Mouse (Mus musculus) heart, embryonic 14.5 days (tissue): ENCODE data around the gene Snap91. TPM values are rescaled to one million over a fixed set of nuclear protein-coding genes. Genes with fewer than 3 reads are reported as not detected.

Source experiments
- ATAC-seq: fragments of 200-750 bp; cut with Nextera tagmentation; 2 replicates; pipeline ENCODE4 v1.8.0; 2017; ENCODE audit warnings: low read depth, moderate TSS enrichment; ENCODE audit not compliant: insufficient number of reproducible peaks, insufficient read depth, low FRiP score
- H3K27ac ChIP-seq, 2 experiments: fragments of 200-500 bp in 1 of 2; fragments of 300-500 bp in 1 of 2; sonication (generic) in 1 of 2; replicated peaks in 1 of 2; 2 replicates each; pipeline ENCODE4 v1.5.1; 2012 to 2014; ENCODE audit warnings: low read depth in 2 of 2, low read length in 2 of 2, control low read depth in 1 of 2, mild to moderate bottlenecking in 1 of 2, mixed read lengths in 1 of 2; ENCODE audit not compliant: control insufficient read depth in 1 of 2, insufficient read depth in 1 of 2
- H3K27me3 ChIP-seq: fragments of 300-500 bp; sonication (generic); 2 replicates; pipeline ENCODE4 v1.6.1; 2014; ENCODE audit warnings: mild to moderate bottlenecking, low read length, control low read depth; ENCODE audit not compliant: control insufficient read depth, insufficient read depth
- H3K36me3 ChIP-seq: fragments of 300-500 bp; sonication (generic); 2 replicates; pipeline ENCODE4 v1.6.1; 2014; ENCODE audit warnings: mild to moderate bottlenecking, control low read depth, low read length, mixed read lengths; ENCODE audit not compliant: control insufficient read depth, insufficient read depth
- H3K4me1 ChIP-seq, 2 experiments: fragments of 200-500 bp in 1 of 2; fragments of 300-500 bp in 1 of 2; sonication (generic) in 1 of 2; 2 replicates each; pipeline ENCODE4 v1.6.1; 2012 to 2014; ENCODE audit warnings: low read length in 2 of 2, control low read depth in 1 of 2, mixed read lengths in 1 of 2; ENCODE audit not compliant: control insufficient read depth in 2 of 2, insufficient read depth in 2 of 2
- H3K4me2 ChIP-seq: fragments of 300-500 bp; sonication (generic); 2 replicates; pipeline ENCODE4 v1.6.1; 2014; ENCODE audit warnings: mild to moderate bottlenecking, low read length
- H3K4me3 ChIP-seq, 2 experiments: fragments of 200-500 bp in 1 of 2; fragments of 300-500 bp in 1 of 2; sonication (generic) in 1 of 2; 2 replicates each; pipeline ENCODE4 v1.5.1; 2012 to 2014; ENCODE audit warnings: low read length in 2 of 2, mild to moderate bottlenecking in 2 of 2, control low read depth in 1 of 2, low read depth in 1 of 2, moderate library complexity in 1 of 2; ENCODE audit not compliant: control insufficient read depth in 1 of 2, insufficient read depth in 1 of 2
- H3K9ac ChIP-seq: fragments of 300-500 bp; sonication (generic); 2 replicates; pipeline ENCODE4 v1.6.1; 2014; ENCODE audit warnings: mild to moderate bottlenecking, low read length
- H3K9me3 ChIP-seq: fragments of 300-500 bp; sonication (generic); 2 replicates; pipeline ENCODE4 v1.6.1; 2016; ENCODE audit warnings: low read length, control low read depth; ENCODE audit not compliant: control insufficient read depth
- WGBS: fragments of 180-500 bp; shearing (Covaris S2); extraction: QIAGEN DNeasy Blood & Tissue Kit; methylation state at CpG from one replicate; pipeline ENCODE4 v1.1.7; 2014; 5-methylcytosine and 5-hydroxymethylcytosine counted together
- polyA plus RNA-seq: library from polyadenylated mRNA; unstranded; fragments of >200 nt; fragmentation: Nextera tagmentation; extraction: Ambion mirVana; gene quantifications from 2 replicates; pipeline ENCODE4 v1.2.1, GENCODE M21; 2014

Snap91 gene
- polyA plus RNA-seq, 1 experiment from 2014 or later: 63.1 TPM

- H3K27ac ChIP-seq: no peak overlapping the region
- H3K9me3 ChIP-seq: no peaks in the 10 kb centered on the region
- no peaks in the 10 kb centered on the region for H3K36me3 ChIP-seq
- peaks cover 14 to 24% of the 10 kb centered on the region in 2 experiments for H3K4me1 ChIP-seq
- no peak overlapping the region for H3K4me2 ChIP-seq
- H3K27me3 ChIP-seq: no peaks in the 10 kb centered on the region
- no peak overlapping the region for H3K9ac ChIP-seq
- ATAC-seq: no peak
- no peak overlapping the region for H3K4me3 ChIP-seq
These were observed 146.1 kb downstream of the Snap91 start for GRCm38 (mm10) chr9:86734357-86734756.

DNA sequence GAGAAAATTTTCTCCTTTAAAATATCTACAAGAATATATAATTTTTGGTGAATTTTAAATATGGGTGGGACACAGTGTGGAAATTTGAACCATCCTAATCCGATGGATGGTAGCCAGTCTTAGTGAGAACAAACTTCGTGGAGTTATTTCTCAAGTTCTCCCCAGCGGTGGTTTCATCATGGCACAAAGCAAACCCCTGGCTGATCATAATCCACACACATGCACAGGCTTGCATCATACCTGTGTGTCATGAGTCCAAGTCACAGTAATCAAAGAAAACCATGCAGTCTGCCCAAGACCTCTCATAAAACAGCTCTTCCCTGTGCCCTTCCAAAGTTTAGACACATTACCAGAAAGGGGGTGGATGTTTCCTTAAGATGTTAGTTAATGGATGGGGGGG lies 150.6 kb downstream of the Snap91 start:
- Histone ChIP-seq H3K36me3 (no peaks in the 10 kb centered on the region), H3K4me2 (no peak overlapping the region), H3K9me3 (no peaks in the 10 kb centered on the region), H3K4me3 (no peak overlapping the region), H3K27me3 (no peaks in the 10 kb centered on the region), H3K4me1 (peaks cover 3 to 5% of the 10 kb centered on the region in 2 experiments; a peak in 3 of 4 replicates), H3K9ac (no peak overlapping the region), H3K27ac (no peak overlapping the region)
- no peak for ATAC-seq
- 85% methylated on average over 3 of the region's 3 CpGs for WGBS

DNA sequence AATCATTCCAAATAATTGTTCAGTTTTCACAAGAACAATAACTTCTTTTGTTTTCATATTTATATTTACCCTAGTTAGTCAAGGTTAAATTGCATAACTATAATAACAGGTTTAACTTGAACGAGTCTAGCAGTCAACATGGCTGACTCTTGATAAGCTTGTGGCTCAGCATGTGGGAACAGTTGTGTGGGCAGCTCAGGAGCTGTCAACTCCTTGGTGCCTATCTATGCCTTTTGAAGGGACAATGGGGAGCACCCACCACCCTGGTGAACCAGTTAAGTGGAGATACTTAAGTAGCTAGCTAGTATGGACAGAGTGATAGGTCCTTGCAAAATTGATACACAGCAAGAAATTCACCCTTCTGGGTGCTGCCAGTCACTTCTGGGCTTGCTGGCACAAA lies 151.4 kb downstream of the Snap91 start:
- no peak for ATAC-seq
- no peaks in the 10 kb centered on the region for H3K9me3 ChIP-seq
- WGBS: 21% methylated on average over 1 of the region's 1 CpGs
- H3K4me2 ChIP-seq: no peak overlapping the region
- no peak overlapping the region for H3K27ac ChIP-seq
- no peak overlapping the region for H3K4me3 ChIP-seq
- H3K36me3 ChIP-seq: no peaks in the 10 kb centered on the region
- H3K4me1 ChIP-seq: peaks cover 3 to 5% of the 10 kb centered on the region in 2 experiments; a peak in 3 of 4 replicates
- H3K9ac ChIP-seq: no peak overlapping the region
- H3K27me3 ChIP-seq: no peaks in the 10 kb centered on the region

DNA sequence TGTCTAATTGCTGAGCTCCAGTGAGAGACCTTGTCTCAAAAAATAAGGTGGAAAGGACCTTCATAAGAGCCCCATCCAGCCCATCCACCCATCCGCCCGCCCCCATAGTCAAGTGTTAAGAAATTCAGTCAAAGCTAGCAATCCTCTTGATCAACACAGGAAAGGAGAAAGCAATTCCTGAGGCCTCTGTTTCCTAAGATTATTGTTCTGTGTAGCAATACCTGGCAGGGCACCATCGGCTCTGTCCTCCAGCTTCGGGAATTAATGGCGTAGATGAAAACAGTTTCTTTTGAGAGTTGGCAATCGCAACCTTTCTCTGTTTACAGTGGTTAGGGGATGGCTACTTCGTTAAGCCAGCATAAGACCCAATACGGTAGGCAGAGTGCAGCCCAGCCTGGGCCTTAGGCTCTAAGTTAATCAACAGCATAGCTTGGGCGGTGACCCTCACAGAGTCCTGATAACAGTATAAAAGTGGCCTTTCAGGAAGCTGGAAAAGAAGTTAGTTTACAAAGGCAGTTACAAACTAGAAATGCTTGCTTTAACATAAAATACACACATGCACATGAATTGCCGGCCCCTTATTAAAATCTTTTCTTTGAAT lies 152.1 kb downstream of the Snap91 start:
- H3K4me2 ChIP-seq: no peak overlapping the region
- WGBS: 64% methylated on average over 10 of the region's 10 CpGs
- H3K9me3 ChIP-seq: no peaks in the 10 kb centered on the region
- no peak overlapping the region for H3K9ac ChIP-seq
- H3K36me3 ChIP-seq: no peaks in the 10 kb centered on the region
- no peak overlapping the region for H3K4me3 ChIP-seq
- no peaks in the 10 kb centered on the region for H3K27me3 ChIP-seq
- no peak for ATAC-seq
- peaks cover 3 to 5% of the 10 kb centered on the region in 2 experiments; a peak in 3 of 4 replicates for H3K4me1 ChIP-seq
- no peak overlapping the region for H3K27ac ChIP-seq

- ATAC-seq: no peak
- WGBS: 86% methylated on average over 5 of the region's 5 CpGs
- H3K27me3 ChIP-seq: no peaks in the 10 kb centered on the region
These were observed 154.1 kb downstream of the Snap91 start for GRCm38 (mm10) chr9:86726381-86726720.

DNA sequence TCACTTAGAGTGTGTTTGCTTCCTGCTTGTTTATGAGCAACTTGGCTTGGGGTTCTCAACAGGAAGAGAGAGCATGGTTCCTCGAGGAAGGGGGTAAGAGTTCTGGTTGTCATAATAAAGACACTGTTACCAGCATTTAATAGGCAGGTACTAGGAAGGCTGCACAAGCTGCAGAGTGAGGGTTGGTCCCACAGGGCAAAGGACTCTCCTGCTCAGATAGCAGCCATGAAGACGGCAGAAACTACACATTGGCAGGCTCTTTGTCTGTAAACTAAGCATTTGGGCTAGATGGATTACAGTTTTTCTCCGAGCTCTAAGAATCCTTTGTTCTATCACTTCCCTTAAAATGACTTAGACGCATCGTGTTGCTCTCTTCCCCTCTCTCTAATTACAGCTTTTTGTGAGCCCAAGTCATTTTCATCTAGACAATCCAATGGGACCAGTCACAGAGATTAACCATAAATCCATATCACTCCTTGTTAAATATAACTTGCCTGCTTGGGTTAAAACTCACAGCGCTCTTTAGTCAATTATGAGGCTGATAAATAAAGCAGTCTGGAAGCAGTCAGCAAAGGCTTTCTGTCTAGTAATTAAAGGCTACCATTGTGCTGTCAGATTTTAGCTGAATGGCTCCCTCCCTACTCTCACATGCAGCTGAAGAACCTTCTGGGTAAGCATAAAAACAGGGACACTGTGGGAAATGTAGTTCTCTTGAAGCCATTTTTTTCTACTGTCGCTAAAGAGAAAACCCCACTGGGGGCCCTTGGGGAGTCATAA lies 154.7 kb downstream of the Snap91 start:
- WGBS: 61% methylated on average over 7 of the region's 7 CpGs
- Histone ChIP-seq H3K9ac (no peak overlapping the region), H3K36me3 (no peaks in the 10 kb centered on the region), H3K4me2 (no peak overlapping the region), H3K4me1 (peaks cover 3 to 5% of the 10 kb centered on the region in 2 experiments; a peak in 3 of 4 replicates), H3K9me3 (no peaks in the 10 kb centered on the region), H3K27me3 (no peaks in the 10 kb centered on the region), H3K27ac (no peak overlapping the region), H3K4me3 (no peak overlapping the region)
- no peak for ATAC-seq

More at GRCm38 (mm10) chr9:86726381-86726720, 154.1 kb downstream of the Snap91 start:
- no peaks in the 10 kb centered on the region for H3K36me3 ChIP-seq
- no peak overlapping the region for H3K4me2 ChIP-seq
- H3K9me3 ChIP-seq: no peaks in the 10 kb centered on the region
- H3K4me3 ChIP-seq: no peak overlapping the region
- H3K4me1 ChIP-seq: peaks cover 3 to 5% of the 10 kb centered on the region in 2 experiments; a peak in 3 of 4 replicates
- H3K9ac ChIP-seq: no peak overlapping the region
- H3K27ac ChIP-seq: no peak overlapping the region

DNA sequence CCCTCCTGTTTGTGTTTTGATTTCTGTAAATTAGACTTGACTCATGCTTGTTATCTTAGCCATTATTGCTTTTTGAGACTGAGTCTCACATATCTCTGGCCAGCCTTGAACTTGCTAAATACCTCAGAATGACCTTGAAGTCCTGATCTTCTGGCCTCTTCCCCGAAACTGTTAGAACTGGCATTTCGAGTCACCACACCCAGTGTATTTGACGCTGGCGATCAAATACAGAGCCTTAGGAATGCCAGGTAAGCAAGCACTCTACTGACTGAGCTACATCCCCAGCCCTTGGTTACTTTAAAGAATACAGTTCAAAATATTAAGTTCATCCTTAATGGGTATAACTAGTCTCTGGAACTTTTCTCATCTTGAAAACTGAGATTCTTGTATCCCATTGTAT lies 155.4 kb downstream of the Snap91 start:
- Histone ChIP-seq H3K9ac (no peak overlapping the region), H3K9me3 (no peaks in the 10 kb centered on the region), H3K27me3 (no peaks in the 10 kb centered on the region), H3K4me1 (peaks cover 3 to 5% of the 10 kb centered on the region in 2 experiments; a peak in 3 of 4 replicates), H3K4me3 (no peak overlapping the region), H3K4me2 (no peak overlapping the region), H3K36me3 (no peaks in the 10 kb centered on the region), H3K27ac (no peak overlapping the region)
- ATAC-seq: no peak
- WGBS: 87% methylated on average over 4 of the region's 4 CpGs
